Mouse (Mus musculus): ENCODE measurements around the gene Csnk2b.

DNA sequence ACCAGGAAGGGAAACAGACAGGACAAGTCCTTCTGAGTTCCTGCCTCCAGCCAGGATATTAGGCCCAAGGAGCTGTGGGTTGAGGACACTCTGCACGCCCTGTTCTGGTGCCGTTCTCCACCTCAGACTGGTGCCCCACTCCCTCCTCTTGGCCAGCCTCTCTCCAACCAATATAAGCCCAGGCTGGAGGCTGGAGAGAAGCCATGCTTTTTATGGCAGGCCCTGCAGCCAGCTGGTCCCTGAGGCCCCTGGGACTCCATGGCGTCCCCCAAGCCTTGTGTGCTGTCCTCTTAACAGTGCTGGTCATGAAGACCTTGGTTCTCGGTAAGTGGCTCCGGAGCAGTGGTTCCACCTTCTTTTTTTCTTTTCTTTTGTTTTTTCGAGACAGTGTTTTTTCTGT, 13.8 kb downstream of the Csnk2b start, which contains the start of gene Ly6g5c:
- no peak for TF ChIP-seq GATA1 (IDR thresholded peaks at IDR 0.05; ENCODE audit: borderline replicate concordance, low read length)
- no peak for TF ChIP-seq FLI1 (IDR thresholded peaks at IDR 0.05; ENCODE audit: low read length)

All from megakaryocyte, embryonic 14.5 days (primary cell).